Mouse (Mus musculus): ENCODE measurements around the gene Gm17018.

DNA sequence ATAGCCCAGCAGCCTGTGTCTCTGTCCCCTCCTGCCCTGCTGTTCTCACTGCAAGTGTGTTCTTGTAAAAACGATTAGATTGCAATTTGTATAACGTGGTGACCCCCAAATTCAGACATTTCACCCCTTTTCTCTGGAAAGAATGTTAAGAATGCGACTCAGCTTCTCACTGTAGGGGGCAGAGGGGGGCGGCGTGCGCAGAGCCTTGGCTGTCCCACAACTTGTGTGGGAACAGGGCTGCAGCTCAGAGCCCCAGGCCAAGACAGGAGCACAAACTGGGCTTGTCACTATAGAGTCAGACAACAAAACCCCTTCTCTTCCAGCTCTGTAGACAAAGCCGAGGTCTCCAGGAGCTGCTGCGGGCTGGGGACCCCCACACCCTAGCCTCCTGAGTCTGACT, 21.7 kb downstream of the Gm17018 start:
- no peak for TF ChIP-seq CTCF (IDR thresholded peaks at IDR 0.05; ENCODE audit: low read depth, low read length)
- no peak for TF ChIP-seq POLR2A (IDR thresholded peaks at IDR 0.05; ENCODE audit: extremely low read depth, insufficient read depth, low read length)

All from liver, adult 2 months (tissue).